Mouse (Mus musculus) MEL (cell line): ENCODE measurements around the gene Retnla. TPM values are rescaled to one million over a fixed set of nuclear protein-coding genes. Genes with fewer than 3 reads are reported as not detected.

Experiments
- DNase-seq: peaks from one replicate; pipeline ENCODE4 v3.0.0; 2011; ENCODE audit warnings: low read depth, low spot score
- H3K27ac ChIP-seq: 2 replicates; pipeline ENCODE4 v1.5.1; 2012; ENCODE audit warnings: low read depth, mild to moderate bottlenecking, control low read depth, low read length, moderate library complexity; ENCODE audit not compliant: control insufficient read depth
- H3K27me3 ChIP-seq, 2 experiments: fragments of 150-350 bp in 1 of 2; sonication (generic) in 1 of 2; 2 replicates each; pipeline ENCODE4 v1.6.1; 2012; ENCODE audit warnings: low read length in 2 of 2, mild to moderate bottlenecking in 2 of 2, improper control_type of control experiment in 1 of 2, moderate library complexity in 1 of 2; ENCODE audit not compliant: insufficient read depth in 2 of 2, control insufficient read depth in 1 of 2
- H3K36me3 ChIP-seq, 2 experiments: 2 replicates each; pipeline ENCODE4 v1.6.1; 2012 to 2014; ENCODE audit warnings: low read length in 2 of 2, improper control_type of control experiment in 1 of 2, inconsistent platforms in 1 of 2, mild to moderate bottlenecking in 1 of 2; ENCODE audit not compliant: insufficient read depth in 2 of 2, control insufficient read depth in 1 of 2
- H3K4me1 ChIP-seq, 2 experiments: fragments of 150-350 bp in 1 of 2; sonication (generic) in 1 of 2; 2 replicates each; pipeline ENCODE4 v1.6.1; 2012; ENCODE audit warnings: low read length in 2 of 2, improper control_type of control experiment in 1 of 2, mild to moderate bottlenecking in 1 of 2; ENCODE audit not compliant: insufficient read depth in 2 of 2, control insufficient read depth in 1 of 2
- H3K4me3 ChIP-seq, 2 experiments: fragments of 150-350 bp in 1 of 2; sonication (generic) in 1 of 2; 2 replicates each; pipeline ENCODE4 v1.5.1; 2012; ENCODE audit warnings: low read depth in 2 of 2, low read length in 2 of 2, mild to moderate bottlenecking in 2 of 2, moderate library complexity in 2 of 2, control low read depth in 1 of 2, improper control_type of control experiment in 1 of 2; ENCODE audit not compliant: control insufficient read depth in 1 of 2, insufficient read depth in 1 of 2
- H3K79me2 ChIP-seq: 2 replicates; pipeline ENCODE4 v1.6.1; 2012; ENCODE audit warnings: mild to moderate bottlenecking, low read length, moderate library complexity; ENCODE audit not compliant: control insufficient read depth, poor library complexity, insufficient read depth
- H3K9ac ChIP-seq: 2 replicates; pipeline ENCODE4 v1.6.1; 2012; ENCODE audit warnings: low read depth, mild to moderate bottlenecking, control low read depth, low read length, moderate library complexity; ENCODE audit not compliant: control insufficient read depth, poor library complexity, severe bottlenecking
- H3K9me3 ChIP-seq: fragments of 150-350 bp; sonication (generic); replicated peaks from 2 replicates; pipeline ENCODE4 v1.6.1; 2012; ENCODE audit warnings: mild to moderate bottlenecking, low read length, improper control_type of control experiment, moderate library complexity; ENCODE audit not compliant: insufficient read depth
- BHLHE40 ChIP-seq: IDR thresholded peaks from 2 replicates; pipeline ENCODE4 v1.6.1; 2012; ENCODE audit warnings: low read depth, mild to moderate bottlenecking, inconsistent platforms, low read length, improper control_type of control experiment, borderline replicate concordance
- CHD2 ChIP-seq: IDR thresholded peaks from 2 replicates; pipeline ENCODE4 v1.6.1; 2011; ENCODE audit warnings: low read length, improper control_type of control experiment
- CTCF ChIP-seq, 3 experiments: IDR thresholded peaks in 2 of 3; conservative IDR thresholded peaks in 1 of 3; 2 replicates each; pipeline ENCODE4 v1.5.1; 2011 to 2012; ENCODE audit warnings: low read length in 3 of 3, low read depth in 2 of 3, mild to moderate bottlenecking in 2 of 3, improper control_type of control experiment in 1 of 3, inconsistent platforms in 1 of 3, mixed read lengths in 1 of 3, moderate library complexity in 1 of 3; ENCODE audit not compliant: control insufficient read depth in 1 of 3, insufficient read depth in 1 of 3, poor library complexity in 1 of 3, severe bottlenecking in 1 of 3
- ELF1 ChIP-seq: IDR thresholded peaks from 2 replicates; pipeline ENCODE4 v1.6.1; 2014; ENCODE audit warnings: low read depth, mild to moderate bottlenecking, inconsistent platforms, low read length, improper control_type of control experiment, moderate library complexity
- EP300 ChIP-seq, 2 experiments: IDR thresholded peaks; 2 replicates each; pipeline ENCODE4 v1.6.1; 2011; ENCODE audit warnings: improper control_type of control experiment in 2 of 2, low read length in 2 of 2, low read depth in 1 of 2, mild to moderate bottlenecking in 1 of 2
- MAFK ChIP-seq: IDR thresholded peaks from 2 replicates; pipeline ENCODE4 v1.6.1; 2011; ENCODE audit warnings: low read depth, mild to moderate bottlenecking, low read length, improper control_type of control experiment, borderline replicate concordance
- MEF2A ChIP-seq: IDR thresholded peaks from 2 replicates; pipeline ENCODE4 v1.6.1; 2014; ENCODE audit warnings: low read depth, mild to moderate bottlenecking, inconsistent platforms, low read length, improper control_type of control experiment; ENCODE audit not compliant: poor library complexity, insufficient replicate concordance, severe bottlenecking; ENCODE audit errors: extremely low read depth
- MXI1 ChIP-seq: IDR thresholded peaks from 2 replicates; pipeline ENCODE4 v1.6.1; 2011; ENCODE audit warnings: mild to moderate bottlenecking, low read depth, low read length, improper control_type of control experiment
- MYC ChIP-seq: IDR thresholded peaks from 2 replicates; pipeline ENCODE4 v1.6.1; 2011; ENCODE audit warnings: low read depth, mild to moderate bottlenecking, low read length, improper control_type of control experiment, moderate library complexity
- NELFE ChIP-seq: IDR thresholded peaks from 2 replicates; pipeline ENCODE4 v1.6.1; 2011; ENCODE audit warnings: low read depth, low read length, improper control_type of control experiment
- NRF1 ChIP-seq: IDR thresholded peaks from 2 replicates; pipeline ENCODE4 v1.6.1; 2014; ENCODE audit warnings: low read depth, mild to moderate bottlenecking, inconsistent platforms, low read length, improper control_type of control experiment, moderate library complexity; ENCODE audit not compliant: poor library complexity, insufficient read depth, severe bottlenecking
- POLR2A ChIP-seq, 2 experiments: IDR thresholded peaks; 2 replicates each; pipeline ENCODE4 v1.6.1; 2011 to 2012; ENCODE audit warnings: low read length in 2 of 2, mild to moderate bottlenecking in 2 of 2, control low read depth in 1 of 2, improper control_type of control experiment in 1 of 2, low read depth in 1 of 2, moderate library complexity in 1 of 2; ENCODE audit not compliant: control insufficient read depth in 1 of 2, insufficient read depth in 1 of 2, poor library complexity in 1 of 2
- RCOR1 ChIP-seq: IDR thresholded peaks from 2 replicates; pipeline ENCODE4 v1.6.1; 2012; ENCODE audit warnings: low read depth, mild to moderate bottlenecking, inconsistent platforms, low read length, improper control_type of control experiment
- TAL1 ChIP-seq: IDR thresholded peaks from 2 replicates; pipeline ENCODE4 v1.6.1; 2012; ENCODE audit warnings: mild to moderate bottlenecking, inconsistent platforms, low read length, moderate library complexity, mixed read lengths
- TBP ChIP-seq: IDR thresholded peaks from 2 replicates; pipeline ENCODE4 v1.8.0; 2011; ENCODE audit warnings: low read depth, low read length, improper control_type of control experiment
- UBTF ChIP-seq: IDR thresholded peaks from 2 replicates; pipeline ENCODE4 v1.6.1; 2012; ENCODE audit warnings: low read depth, mild to moderate bottlenecking, inconsistent platforms, low read length, improper control_type of control experiment, moderate library complexity, borderline replicate concordance; ENCODE audit not compliant: insufficient read depth
- ZC3H11A ChIP-seq: IDR thresholded peaks from 2 replicates; pipeline ENCODE4 v1.6.1; 2012; ENCODE audit warnings: low read depth, mild to moderate bottlenecking, inconsistent platforms, low read length, improper control_type of control experiment
- ZNF384 ChIP-seq: IDR thresholded peaks from 2 replicates; pipeline ENCODE4 v1.6.1; 2012; ENCODE audit warnings: low read depth, mild to moderate bottlenecking, inconsistent platforms, low read length, improper control_type of control experiment
- polyA plus RNA-seq, 2 experiments: library from polyadenylated mRNA; stranded (reverse) in 1 of 2; unstranded in 1 of 2; fragments of >175 nt in 1 of 2; fragments of >200 nt in 1 of 2; gene quantifications; 2 replicates each; pipeline versions ENCODE4 v1.2.1 to v1.2.4; 2012; ENCODE audit warnings: low replicate concordance in 2 of 2, low read depth in 1 of 2; ENCODE audit not compliant: insufficient read length in 2 of 2, insufficient read depth in 1 of 2, missing spikeins in 1 of 2
- total RNA-seq: library from RNA; depleted of rRNA; stranded (reverse); fragments of 300-350 nt; gene quantifications from 2 replicates; pipeline ENCODE4 v1.2.3, GENCODE M21; 2012; rRNA removed

The Retnla gene
- total RNA-seq = not detected in 2 replicates
- not detected for polyA plus RNA-seq

DNA sequence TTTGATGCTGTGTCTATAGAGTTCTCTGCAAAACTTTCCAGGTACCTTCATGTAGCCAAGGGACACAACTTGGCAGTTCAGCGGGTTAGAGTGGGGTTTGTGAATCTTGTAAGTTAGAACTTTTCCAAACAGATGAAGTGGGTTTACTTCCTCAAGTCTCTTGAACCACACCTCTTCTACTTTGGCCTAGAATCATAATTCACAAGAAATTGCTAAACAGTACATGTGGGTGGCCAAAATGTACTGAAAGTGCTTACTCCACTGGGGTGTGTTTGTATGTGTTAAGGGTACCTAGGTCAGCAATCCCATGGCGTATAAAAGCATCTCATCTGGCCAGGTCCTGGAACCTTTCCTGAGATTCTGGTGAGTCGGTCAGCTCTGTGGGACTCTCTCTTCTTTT is at the start of gene Retnla:
Retnla (plus strand) TSS at position 286 of the 400 bp plus-strand sequence.
- Histone ChIP-seq H3K27ac (no peak within 1 kb of the TSS), H3K36me3 (no peaks in the 10 kb centered on the region), H3K9ac (no peak within 1 kb of the TSS), H3K79me2 (no peaks in the 10 kb centered on the region), H3K9me3 (no peaks in the 10 kb centered on the region), H3K4me3 (no peak within 1 kb of the TSS), H3K4me1 (no peaks in the 10 kb centered on the region), H3K27me3 (no peaks in the 10 kb centered on the region)
- TF ChIP-seq TBP (no peak), TAL1 (no peak), BHLHE40 (no peak), RCOR1 (no peak), POLR2A (IDR thresholded peaks at IDR 0.05; ENCODE audit: control insufficient read depth in 1 of 2, insufficient read depth in 1 of 2, low read depth in 1 of 2, low read length in 2 of 2, poor library complexity in 1 of 2) (no peak)
- DNase-seq = no peak

DNA sequence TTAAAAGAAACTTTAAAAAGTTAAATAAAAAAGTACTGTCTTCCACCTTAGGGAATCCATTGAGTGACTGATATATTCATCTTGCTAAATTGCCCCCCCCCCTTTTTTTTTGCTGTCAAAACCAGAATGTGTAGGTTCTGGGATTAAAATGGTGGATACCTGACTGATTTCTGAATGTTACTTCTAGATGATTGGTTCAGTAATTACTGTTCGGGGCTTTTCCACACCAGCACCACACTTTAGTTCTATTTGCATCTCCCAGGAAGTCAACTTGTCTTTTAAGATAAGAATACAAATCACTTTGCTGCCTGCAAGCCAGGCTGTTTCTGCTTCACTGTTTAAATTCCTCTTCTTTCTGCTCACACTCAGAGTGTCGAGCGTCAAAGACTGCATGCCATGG is 44.1 kb upstream of the Retnla start:
- no peak overlapping the region for H3K4me3 ChIP-seq
- H3K27ac ChIP-seq = no peak overlapping the region
- H3K4me1 ChIP-seq = no peaks in the 10 kb centered on the region
- no peaks in the 10 kb centered on the region for H3K79me2 ChIP-seq
- no peak overlapping the region for H3K9ac ChIP-seq
- no peaks in the 10 kb centered on the region for H3K36me3 ChIP-seq
- no peaks in the 10 kb centered on the region for H3K27me3 ChIP-seq
- no peaks in the 10 kb centered on the region for H3K9me3 ChIP-seq
- TF ChIP-seq ZNF384 = no peak
- no peak for TF ChIP-seq ZC3H11A
- no peak for TF ChIP-seq MYC
- TF ChIP-seq NRF1 = no peak
- TF ChIP-seq CHD2 = no peak
- TF ChIP-seq BHLHE40 = no peak
- TF ChIP-seq MAFK = no peak
- TF ChIP-seq EP300 (IDR thresholded peaks at IDR 0.05; ENCODE audit: low read depth in 1 of 2, low read length in 2 of 2) = no peak
- no peak for TF ChIP-seq NELFE
- TF ChIP-seq CTCF (IDR thresholded peaks at IDR 0.05 in 2 of 3, conservative IDR thresholded peaks at IDR 0.05 in 1 of 3; ENCODE audit: control insufficient read depth in 1 of 3, insufficient read depth in 1 of 3, low read depth in 2 of 3, low read length in 3 of 3, poor library complexity in 1 of 3, severe bottlenecking in 1 of 3) = no peak
- TF ChIP-seq UBTF = no peak
- no peak for TF ChIP-seq TBP
- no peak for TF ChIP-seq MXI1
- TF ChIP-seq ELF1 = no peak
- no peak for TF ChIP-seq MEF2A
- DNase-seq = no peak
